Mouse (Mus musculus): Measurements from ENCODE around the gene Asf1a.
"Not testable (repeated sequence)": the region's sequence is repeated elsewhere in the genome, so short reads cannot be mapped to it uniquely, and the experiment has no call there.

Asf1a gene

DNA sequence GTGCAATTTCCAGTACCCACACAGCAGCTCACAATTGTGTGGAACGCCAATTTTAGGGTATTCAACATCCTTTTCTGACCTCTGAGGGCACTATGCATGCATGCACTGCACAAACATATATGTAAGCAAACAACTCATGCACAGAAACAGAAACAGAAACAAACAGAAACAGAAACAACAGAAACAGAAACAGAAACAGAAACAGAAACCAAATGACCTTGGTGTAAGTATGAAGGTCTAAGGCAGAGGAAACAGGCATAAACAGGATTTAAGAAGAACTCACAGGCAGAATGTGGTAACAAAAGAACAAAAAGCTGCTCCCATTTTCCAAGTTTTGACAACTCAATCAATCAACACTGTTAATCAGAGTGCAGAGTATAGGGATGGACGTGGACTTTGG, 54.1 kb downstream of the Asf1a start:
- DNase-seq, result no peak

- DNase-seq, result not testable (repeated sequence)
These were observed 57.7 kb downstream of the Asf1a start for GRCm38 (mm10) chr10:53654239-53654638.

Measured in retina, postnatal 1 day (tissue).